Mouse (Mus musculus) erythroblast, adult 5-6 weeks (primary cell): ENCODE results near the gene Rad23a. TPM values are rescaled to one million over a fixed set of nuclear protein-coding genes. Genes with fewer than 3 reads are reported as not detected.

ENCODE experiments used
- ATAC-seq: replicated peaks from 2 replicates; pipeline ENCODE4 v1.8.0; 2016; ENCODE audit warnings: moderate number of reproducible peaks, mild to moderate bottlenecking, moderate TSS enrichment, inconsistent platforms; ENCODE audit not compliant: poor library complexity, low FRiP score, severe bottlenecking
- total RNA-seq, 2 experiments: library from RNA; stranded (forward) in 1 of 2; stranded (reverse) in 1 of 2; fragments of 150-400 nt in 1 of 2; fragments of 200-764, 138-1000 nt in 1 of 2; gene quantifications; 2 replicates each; pipeline versions ENCODE4 v1.2.3 to v1.2.4; 2015 to 2017; ENCODE audit warnings: low replicate concordance in 2 of 2

The Rad23a gene
- total RNA-seq, 2 experiments from 2014 or later = 379 to 572 TPM

DNA sequence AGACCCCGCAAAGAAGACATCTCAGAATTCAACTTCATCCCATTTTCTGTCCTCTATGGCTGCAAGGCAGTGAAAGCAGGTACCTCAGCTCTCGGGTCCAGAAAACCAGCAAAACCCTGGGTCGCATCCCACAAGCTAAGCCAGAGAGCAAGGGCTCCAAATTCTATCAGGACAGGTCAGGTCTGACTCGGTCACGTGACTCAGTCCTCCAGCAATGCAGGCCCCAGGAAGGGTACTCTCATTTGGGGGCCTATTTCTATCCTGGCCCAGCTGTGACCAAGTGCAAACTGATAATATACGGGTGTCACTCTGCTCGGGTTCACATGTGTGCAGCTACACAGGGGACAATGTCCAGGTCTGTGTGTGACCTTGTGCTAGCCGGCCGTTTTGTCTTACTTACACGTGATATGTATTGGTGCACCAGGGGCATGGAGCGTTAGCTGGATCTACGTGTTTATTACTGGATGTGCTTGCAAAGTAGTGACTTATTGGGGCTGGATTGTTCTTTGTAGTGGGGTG is 48.0 kb downstream of the Rad23a start:
- ATAC-seq = no peak

DNA sequence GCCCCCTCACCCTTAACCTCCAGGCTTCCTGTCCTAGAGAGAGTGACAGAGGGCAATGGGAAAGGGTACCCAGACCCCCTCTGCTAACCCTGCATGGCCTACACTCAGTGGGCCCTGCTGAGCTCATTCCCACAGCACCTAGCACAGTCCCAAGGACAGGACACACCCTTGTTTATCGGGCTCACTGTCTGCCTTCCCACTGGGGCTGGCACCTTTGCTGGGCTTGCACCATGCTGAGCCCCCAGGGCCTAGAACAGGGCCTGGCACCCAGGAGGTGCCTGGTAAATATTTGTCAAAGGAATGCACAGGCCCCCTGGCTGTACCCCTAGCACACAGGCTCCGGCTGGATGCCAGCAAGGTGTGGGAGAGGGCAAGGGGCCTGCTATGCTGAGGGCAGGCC is 49.9 kb downstream of the Rad23a start:
- 0 out of 2 replicates have a peak, but pooled peaks have one; percentile 11 for ATAC-seq

DNA sequence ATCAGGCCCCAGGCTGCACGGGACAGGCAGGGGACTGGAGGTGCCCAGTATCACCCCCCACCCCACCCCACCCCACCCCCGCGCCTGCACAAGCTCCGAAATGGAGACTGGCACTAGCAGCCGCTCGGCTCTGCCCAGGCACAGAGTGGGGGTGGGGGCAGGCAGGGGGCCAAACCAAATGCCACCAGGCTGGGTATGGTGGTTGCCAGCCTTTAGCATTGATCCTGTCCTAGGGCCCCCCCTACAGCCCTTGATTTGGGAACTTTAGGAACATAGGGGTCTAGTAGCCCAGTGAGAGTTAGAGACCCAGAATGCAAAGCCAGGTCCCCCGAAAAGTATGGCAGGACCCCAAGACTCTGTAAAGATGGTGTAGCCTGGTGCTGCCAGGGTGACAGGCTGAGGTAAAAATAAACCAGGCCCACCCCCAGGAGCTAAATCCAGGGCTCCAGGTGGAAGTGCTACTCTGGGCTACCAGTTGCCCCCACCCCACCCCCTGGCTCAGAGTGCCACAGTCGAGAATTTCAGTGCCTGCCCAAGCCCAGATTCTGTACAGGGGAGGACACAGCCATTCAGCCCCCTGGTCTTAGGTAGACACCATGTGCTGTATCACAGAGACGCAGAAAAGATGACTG is 50.5 kb downstream of the Rad23a start:
- ATAC-seq = no peak

DNA sequence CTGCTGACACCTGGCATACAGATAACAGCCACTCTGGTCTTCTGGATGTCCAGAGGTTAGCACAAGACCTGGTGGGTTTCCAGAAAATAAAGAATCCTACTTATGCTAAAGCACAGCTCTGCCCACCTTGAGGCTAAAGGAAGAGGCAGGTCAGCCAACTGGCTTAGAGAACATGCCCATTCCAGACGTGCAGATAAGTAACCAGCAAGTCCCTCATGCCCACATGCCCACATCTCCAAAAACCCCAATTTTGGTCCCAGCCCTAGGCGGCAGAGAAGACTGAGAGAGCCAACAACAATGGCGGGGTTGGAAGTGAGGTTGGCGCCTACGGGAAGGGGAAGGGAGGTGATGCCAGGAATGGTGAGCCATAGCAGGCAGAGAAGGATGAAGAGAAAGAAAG is 51.1 kb downstream of the Rad23a start:
- ATAC-seq = no peak

DNA sequence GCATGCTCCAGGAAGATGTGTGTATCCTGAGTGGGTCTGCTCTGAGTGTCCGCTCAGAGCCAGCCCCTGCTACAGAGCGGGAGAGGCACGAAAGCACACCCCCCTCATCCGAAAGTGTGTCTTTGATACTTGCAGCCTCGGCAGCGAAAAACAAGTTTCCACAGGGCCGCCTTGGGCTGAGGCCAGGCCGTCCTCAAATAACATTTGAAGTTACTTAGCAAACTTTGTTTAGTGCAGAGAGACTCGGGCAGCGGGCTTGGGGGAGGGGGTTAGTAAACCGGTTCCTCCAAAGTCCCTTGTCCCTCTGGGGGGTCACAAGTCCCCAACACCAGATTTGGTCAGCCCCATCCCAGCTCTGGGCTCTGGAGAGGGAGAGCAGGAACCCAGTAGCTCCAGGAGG is 51.6 kb downstream of the Rad23a start:
- ATAC-seq = no peak

DNA sequence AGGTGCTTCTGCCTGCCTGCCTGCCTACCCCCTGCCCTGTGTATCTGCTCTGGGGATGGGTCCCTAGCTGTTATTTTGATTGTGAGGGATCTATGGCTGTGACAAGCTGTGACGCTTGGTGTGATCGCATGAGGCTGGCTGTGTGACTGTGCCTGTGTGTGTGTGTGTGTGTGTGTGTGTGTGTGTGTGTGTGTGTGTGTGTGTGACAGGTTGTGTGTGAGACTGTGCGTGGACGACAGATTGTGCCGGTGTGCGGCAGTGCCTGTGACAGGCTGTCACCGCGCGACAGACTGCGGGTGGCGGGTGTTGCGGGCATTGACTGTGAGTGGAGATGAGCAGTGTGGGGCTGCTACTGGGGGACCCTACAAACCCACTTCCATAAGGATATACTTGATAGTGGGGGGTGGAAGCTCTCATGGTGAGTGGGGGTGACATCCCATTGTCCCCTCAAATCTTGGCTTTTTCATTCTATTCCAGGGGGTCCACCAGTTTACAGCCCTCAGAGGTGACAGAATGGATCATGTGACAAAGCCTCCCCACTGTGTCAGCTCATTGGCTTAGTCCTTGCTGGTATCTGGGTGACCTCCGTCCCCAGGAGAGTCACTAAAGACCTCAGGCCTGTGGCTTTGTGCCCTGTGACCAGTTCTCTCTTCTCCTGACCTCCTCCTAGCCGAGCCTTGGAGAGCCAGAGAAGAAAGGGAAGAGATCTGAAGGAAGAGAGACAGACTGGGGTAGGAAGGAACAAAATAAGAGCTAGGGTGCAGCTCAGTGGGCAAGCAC is 52.8 kb downstream of the Rad23a start:
- ATAC-seq = no peak

DNA sequence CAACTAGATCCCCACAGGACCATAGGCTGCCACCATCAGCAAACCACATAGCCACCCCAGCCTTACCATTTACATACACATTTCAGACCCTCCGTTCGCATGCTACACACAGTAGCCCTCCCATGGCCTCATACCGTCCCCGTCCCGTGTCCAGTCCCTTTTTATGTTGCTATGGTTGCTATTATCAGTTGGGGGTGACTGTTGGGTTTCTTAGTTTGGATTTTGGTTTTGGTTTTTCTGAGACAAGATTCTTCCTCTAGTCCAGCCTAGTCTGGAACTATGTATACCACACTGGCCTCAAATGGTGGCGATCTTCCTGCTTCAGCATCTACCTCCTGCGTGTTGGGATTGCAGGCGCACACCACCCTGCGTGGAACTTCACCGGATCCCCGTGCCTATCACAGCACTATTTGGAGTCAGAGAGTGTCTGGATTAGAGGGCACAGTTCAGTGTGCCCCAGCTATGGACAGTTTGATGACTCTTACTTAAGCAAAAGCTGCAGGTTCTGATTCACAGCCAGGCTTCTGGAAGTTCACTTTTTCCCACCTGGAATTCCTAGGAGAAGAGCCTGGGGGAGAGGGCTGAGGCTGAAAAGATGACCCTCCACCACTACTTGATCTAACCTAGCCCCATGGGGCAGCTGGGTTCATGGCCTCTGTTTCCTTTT is 53.5 kb downstream of the Rad23a start:
- ATAC-seq = no peak

DNA sequence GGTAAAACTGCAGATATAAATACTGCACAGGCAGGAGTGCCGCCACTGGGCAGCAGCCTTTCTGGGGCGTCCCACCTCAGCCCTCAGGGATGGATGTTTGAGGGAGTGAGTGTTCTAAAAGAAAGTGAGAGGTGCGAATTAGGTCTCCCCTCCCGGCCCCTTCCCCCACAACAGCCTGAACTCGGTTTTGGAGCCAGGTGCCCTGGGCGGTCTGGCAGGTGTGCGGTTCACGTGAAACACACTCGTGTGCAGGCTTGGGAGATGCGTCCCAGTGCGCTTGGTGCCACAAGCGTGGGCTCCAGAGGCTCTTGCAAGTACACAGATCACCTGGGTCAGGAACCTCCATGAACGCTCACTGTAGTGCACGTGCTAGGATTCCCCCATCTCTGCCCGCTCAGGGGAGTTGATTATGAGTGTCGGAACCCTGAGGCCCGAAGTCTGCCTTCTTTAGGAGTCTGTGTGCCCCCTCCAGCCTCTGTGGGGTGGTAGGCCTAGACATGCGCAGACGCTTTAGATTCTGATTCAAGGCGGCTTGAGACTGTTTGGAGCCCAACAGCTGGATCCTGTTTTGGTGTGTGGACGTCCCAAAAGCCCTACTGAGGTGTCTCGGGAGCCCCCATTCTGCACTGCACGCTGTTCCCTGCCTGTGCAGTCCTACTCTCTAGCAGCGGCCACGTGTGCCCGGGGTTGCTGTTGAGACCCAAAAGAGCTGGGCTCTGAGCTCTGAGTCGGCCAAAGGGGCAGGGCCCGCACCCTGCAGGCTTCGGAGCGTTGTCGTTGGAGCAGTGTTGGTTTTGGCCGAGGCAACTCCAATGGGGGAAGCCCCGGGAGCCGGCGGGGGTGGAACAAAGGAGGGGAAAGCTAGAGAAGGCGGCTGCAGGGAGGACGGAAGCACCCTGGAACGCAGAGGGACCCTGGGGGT is 54.4 kb downstream of the Rad23a start:
- ATAC-seq = no peak

DNA sequence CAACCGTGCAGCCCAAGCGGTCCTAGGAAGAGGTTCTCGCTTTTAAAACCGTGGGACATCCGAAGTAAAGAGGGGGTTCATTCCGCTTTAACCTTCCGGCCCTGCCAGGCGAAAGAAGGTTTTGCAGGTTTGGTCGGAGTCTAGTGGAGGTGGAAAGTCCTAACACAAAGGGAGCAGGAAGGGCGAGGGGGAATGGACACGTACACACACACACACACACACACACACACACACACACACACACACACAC is 55.0 kb downstream of the Rad23a start:
- no peak for ATAC-seq

DNA sequence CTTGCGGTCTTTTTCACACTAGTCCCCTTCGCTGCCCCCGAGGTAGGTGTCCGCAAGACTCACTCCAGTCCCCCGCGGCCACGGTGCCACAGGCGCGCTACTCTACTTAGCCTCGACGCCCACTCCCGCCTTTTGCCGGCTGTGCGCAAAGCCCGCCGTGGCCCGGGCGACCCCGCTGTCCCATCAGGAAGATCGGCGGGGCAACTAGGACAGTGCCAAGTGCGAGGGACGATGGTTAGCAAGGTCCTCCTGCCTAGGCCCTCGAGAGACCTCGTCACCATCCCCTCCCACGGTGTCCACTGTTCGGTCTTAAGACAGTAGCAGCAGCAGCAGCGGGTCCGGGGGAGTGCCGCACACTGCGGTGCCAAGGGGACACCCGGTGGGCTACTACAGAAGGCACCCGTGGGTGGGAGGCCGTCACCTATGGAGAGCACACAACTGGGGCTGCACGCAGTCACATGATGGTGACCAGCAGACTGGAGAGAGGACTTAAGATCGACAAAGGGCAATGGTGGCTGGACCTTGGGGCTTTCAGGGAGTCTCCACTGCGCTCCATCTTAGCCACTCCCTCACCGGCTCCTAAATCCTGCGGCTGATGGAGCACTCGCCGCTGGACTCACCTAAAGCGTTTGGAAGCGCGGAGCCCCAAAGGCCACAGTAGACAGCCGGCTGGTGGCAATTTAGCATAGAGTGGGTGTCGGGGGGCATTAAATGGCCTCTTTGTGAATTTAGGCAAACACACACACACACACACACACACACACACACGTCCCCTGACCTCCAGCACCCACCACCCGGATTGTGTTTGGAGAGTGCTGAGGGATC is 55.6 kb downstream of the Rad23a start:
- ATAC-seq = peak; percentile 21; the same call in 1 of the 2 replicates

Other genes starting within 250 kb of the Rad23a start
Only the 30 nearest of the 31 such genes appear.
- gene Ier2, start 177.8 kb downstream of the Rad23a start, total RNA-seq (2015; ENCODE audit: low replicate concordance) = 17.8 and 22.9 TPM in 2 replicates
- gene Ier2, start 177.8 kb downstream of the Rad23a start, total RNA-seq (2017; ENCODE audit: low replicate concordance) = 9.2 and 14.8 TPM in 2 replicates
- 9.8 and 16.9 TPM in 2 replicates for gene Trmt1, start 154.4 kb downstream of the Rad23a start, total RNA-seq (2015; ENCODE audit: low replicate concordance)
- gene Trmt1, start 154.4 kb downstream of the Rad23a start, total RNA-seq (2017; ENCODE audit: low replicate concordance) = 18.3 and 21.5 TPM in 2 replicates
- gene Nacc1, start 152.8 kb downstream of the Rad23a start, total RNA-seq (2015; ENCODE audit: low replicate concordance) = 12.7 and 19.9 TPM in 2 replicates
- 8.2 and 13.1 TPM in 2 replicates for gene Nacc1, start 152.8 kb downstream of the Rad23a start, total RNA-seq (2017; ENCODE audit: low replicate concordance)
- 37.4 and 40.3 TPM in 2 replicates for gene Lyl1, start 139.2 kb downstream of the Rad23a start, total RNA-seq (2015; ENCODE audit: low replicate concordance)
- 43.1 and 44.2 TPM in 2 replicates for gene Lyl1, start 139.2 kb downstream of the Rad23a start, total RNA-seq (2017; ENCODE audit: low replicate concordance)
- gene G430095P16Rik, start 117.7 kb downstream of the Rad23a start, total RNA-seq (2015; ENCODE audit: low replicate concordance) = 7.9 and 18.1 TPM in 2 replicates
- 3.6 and 12.9 TPM in 2 replicates for gene G430095P16Rik, start 117.7 kb downstream of the Rad23a start, total RNA-seq (2017; ENCODE audit: low replicate concordance)
- 19.0 and 24.5 TPM in 2 replicates for gene Nfix, start 40.3 kb downstream of the Rad23a start, total RNA-seq (2015; ENCODE audit: low replicate concordance)
- 7.9 and 14.1 TPM in 2 replicates for gene Nfix, start 40.3 kb downstream of the Rad23a start, total RNA-seq (2017; ENCODE audit: low replicate concordance)
- 2.3 TPM in 1 of 2 replicates, not detected in the other for gene Dand5, start 17.8 kb downstream of the Rad23a start, total RNA-seq (2015; ENCODE audit: low replicate concordance)
- gene Dand5, start 17.8 kb downstream of the Rad23a start, total RNA-seq (2017; ENCODE audit: low replicate concordance) = 2.3 and 3.9 TPM in 2 replicates
- gene Gadd45gip1, start 9.1 kb downstream of the Rad23a start, total RNA-seq (2015; ENCODE audit: low replicate concordance) = 4.4 and 5.9 TPM in 2 replicates
- 7.4 and 7.7 TPM in 2 replicates for gene Gadd45gip1, start 9.1 kb downstream of the Rad23a start, total RNA-seq (2017; ENCODE audit: low replicate concordance)
- 255 and 289 TPM in 2 replicates for gene Calr, start 6.3 kb upstream of the Rad23a start, total RNA-seq (2015; ENCODE audit: low replicate concordance)
- gene Calr, start 6.3 kb upstream of the Rad23a start, total RNA-seq (2017; ENCODE audit: low replicate concordance) = 800 and 908 TPM in 2 replicates
- 6.0 and 9.6 TPM in 2 replicates for gene Farsa, start 16.3 kb upstream of the Rad23a start, total RNA-seq (2015; ENCODE audit: low replicate concordance)
- gene Farsa, start 16.3 kb upstream of the Rad23a start, total RNA-seq (2017; ENCODE audit: low replicate concordance) = 25.0 and 28.8 TPM in 2 replicates
- 54.3 and 54.8 TPM in 2 replicates for gene Syce2, start 31.4 kb upstream of the Rad23a start, total RNA-seq (2015; ENCODE audit: low replicate concordance)
- gene Syce2, start 31.4 kb upstream of the Rad23a start, total RNA-seq (2017; ENCODE audit: low replicate concordance) = 10.6 and 24.4 TPM in 2 replicates
- 7.9 and 14.6 TPM in 2 replicates for gene Gcdh, start 53.3 kb upstream of the Rad23a start, total RNA-seq (2015; ENCODE audit: low replicate concordance)
- 13.4 and 17.6 TPM in 2 replicates for gene Gcdh, start 53.3 kb upstream of the Rad23a start, total RNA-seq (2017; ENCODE audit: low replicate concordance)
- 58.9 and 59.8 TPM in 2 replicates for gene Klf1, start 61.3 kb upstream of the Rad23a start, total RNA-seq (2015; ENCODE audit: low replicate concordance)
- gene Klf1, start 61.3 kb upstream of the Rad23a start, total RNA-seq (2017; ENCODE audit: low replicate concordance) = 85.0 and 116 TPM in 2 replicates
- 31.9 and 44.9 TPM in 2 replicates for gene Dnase2a, start 67.9 kb upstream of the Rad23a start, total RNA-seq (2015; ENCODE audit: low replicate concordance)
- gene Dnase2a, start 67.9 kb upstream of the Rad23a start, total RNA-seq (2017; ENCODE audit: low replicate concordance) = 85.2 and 99.8 TPM in 2 replicates
- gene Mast1, start 96.7 kb upstream of the Rad23a start, total RNA-seq (2015; ENCODE audit: low replicate concordance) = not detected in 2 replicates
- 0.28 TPM in 1 of 2 replicates, not detected in the other for gene Mast1, start 96.7 kb upstream of the Rad23a start, total RNA-seq (2017; ENCODE audit: low replicate concordance)
- not detected in 2 replicates for gene Rtbdn, start 106.3 kb upstream of the Rad23a start, total RNA-seq (2015; ENCODE audit: low replicate concordance)
- not detected in 2 replicates for gene Rtbdn, start 106.3 kb upstream of the Rad23a start, total RNA-seq (2017; ENCODE audit: low replicate concordance)
- gene Gm49661, start 128.8 kb upstream of the Rad23a start, total RNA-seq (2015; ENCODE audit: low replicate concordance) = not detected in 2 replicates
- not detected in 2 replicates for gene Gm49661, start 128.8 kb upstream of the Rad23a start, total RNA-seq (2017; ENCODE audit: low replicate concordance)
- 1,192 and 1,430 TPM in 2 replicates for gene Prdx2, start 128.9 kb upstream of the Rad23a start, total RNA-seq (2015; ENCODE audit: low replicate concordance)
- gene Prdx2, start 128.9 kb upstream of the Rad23a start, total RNA-seq (2017; ENCODE audit: low replicate concordance) = 2,193 and 2,235 TPM in 2 replicates
- gene Rnaseh2a, start 129.1 kb upstream of the Rad23a start, total RNA-seq (2015; ENCODE audit: low replicate concordance) = 31.8 and 67.2 TPM in 2 replicates
- 37.4 and 37.9 TPM in 2 replicates for gene Rnaseh2a, start 129.1 kb upstream of the Rad23a start, total RNA-seq (2017; ENCODE audit: low replicate concordance)
- gene Junb, start 138.1 kb upstream of the Rad23a start, total RNA-seq (2015; ENCODE audit: low replicate concordance) = 6.1 and 6.7 TPM in 2 replicates
- 15.5 and 16.1 TPM in 2 replicates for gene Junb, start 138.1 kb upstream of the Rad23a start, total RNA-seq (2017; ENCODE audit: low replicate concordance)
- 1.9 and 5.0 TPM in 2 replicates for gene Hook2, start 149.9 kb upstream of the Rad23a start, total RNA-seq (2015; ENCODE audit: low replicate concordance)
- gene Hook2, start 149.9 kb upstream of the Rad23a start, total RNA-seq (2017; ENCODE audit: low replicate concordance) = 1.6 and 6.1 TPM in 2 replicates
- gene Best2, start 173.9 kb upstream of the Rad23a start, total RNA-seq (2015; ENCODE audit: low replicate concordance) = not detected in 2 replicates
- not detected in 2 replicates for gene Best2, start 173.9 kb upstream of the Rad23a start, total RNA-seq (2017; ENCODE audit: low replicate concordance)
- gene Asna1, start 184.6 kb upstream of the Rad23a start, total RNA-seq (2015; ENCODE audit: low replicate concordance) = 20.8 and 24.2 TPM in 2 replicates
- gene Asna1, start 184.6 kb upstream of the Rad23a start, total RNA-seq (2017; ENCODE audit: low replicate concordance) = 13.5 and 26.3 TPM in 2 replicates
- 32.1 and 45.4 TPM in 2 replicates for gene Trir, start 186.2 kb upstream of the Rad23a start, total RNA-seq (2015; ENCODE audit: low replicate concordance)
- 72.9 and 103 TPM in 2 replicates for gene Trir, start 186.2 kb upstream of the Rad23a start, total RNA-seq (2017; ENCODE audit: low replicate concordance)
- 9.6 and 10.8 TPM in 2 replicates for gene Tnpo2, start 196.2 kb upstream of the Rad23a start, total RNA-seq (2015; ENCODE audit: low replicate concordance)
- gene Tnpo2, start 196.2 kb upstream of the Rad23a start, total RNA-seq (2017; ENCODE audit: low replicate concordance) = 11.2 and 14.6 TPM in 2 replicates
- 5.4 TPM in 1 of 2 replicates, not detected in the other for gene Fbxw9, start 219.4 kb upstream of the Rad23a start, total RNA-seq (2015; ENCODE audit: low replicate concordance)
- gene Fbxw9, start 219.4 kb upstream of the Rad23a start, total RNA-seq (2017; ENCODE audit: low replicate concordance) = 0.43 and 4.3 TPM in 2 replicates
- not detected in 2 replicates for gene Gm5741, start 227.3 kb upstream of the Rad23a start, total RNA-seq (2015; ENCODE audit: low replicate concordance)
- not detected in 2 replicates for gene Gm5741, start 227.3 kb upstream of the Rad23a start, total RNA-seq (2017; ENCODE audit: low replicate concordance)
- gene Dhps, start 231.1 kb upstream of the Rad23a start, total RNA-seq (2015; ENCODE audit: low replicate concordance) = 12.3 and 16.1 TPM in 2 replicates
- 3.2 and 12.1 TPM in 2 replicates for gene Dhps, start 231.1 kb upstream of the Rad23a start, total RNA-seq (2017; ENCODE audit: low replicate concordance)
- 26.1 and 31.3 TPM in 2 replicates for gene Wdr83os, start 240.1 kb upstream of the Rad23a start, total RNA-seq (2015; ENCODE audit: low replicate concordance)
- gene Wdr83os, start 240.1 kb upstream of the Rad23a start, total RNA-seq (2017; ENCODE audit: low replicate concordance) = 4.3 and 11.3 TPM in 2 replicates
- gene Wdr83, start 240.6 kb upstream of the Rad23a start, total RNA-seq (2015; ENCODE audit: low replicate concordance) = 1.7 and 16.9 TPM in 2 replicates
- gene Wdr83, start 240.6 kb upstream of the Rad23a start, total RNA-seq (2017; ENCODE audit: low replicate concordance) = 4.9 and 6.3 TPM in 2 replicates